Mouse (Mus musculus) common myeloid progenitor, adult 5-6 weeks (primary cell): ENCODE results near the gene Opcml. TPM values are rescaled to one million over a fixed set of nuclear protein-coding genes. Genes with fewer than 3 reads are reported as not detected.

Experiments
- ATAC-seq: replicated peaks from 2 replicates; pipeline ENCODE4 v1.8.0; 2016; ENCODE audit warnings: low read depth, mild to moderate bottlenecking, moderate TSS enrichment, inconsistent platforms; ENCODE audit not compliant: poor library complexity, severe bottlenecking
- total RNA-seq: library from RNA; stranded (forward); fragments of 200-1000, 187-1606 nt; gene quantifications from 2 replicates; pipeline ENCODE4 v1.2.3, GENCODE M21; 2017

Gene Opcml
- total RNA-seq, 1 experiment from 2014 or later, result not detected

GRCm38 (mm10) chr9:28218026-28218646 is 427.6 kb downstream of the Opcml start:
- ATAC-seq, result no peak

DNA sequence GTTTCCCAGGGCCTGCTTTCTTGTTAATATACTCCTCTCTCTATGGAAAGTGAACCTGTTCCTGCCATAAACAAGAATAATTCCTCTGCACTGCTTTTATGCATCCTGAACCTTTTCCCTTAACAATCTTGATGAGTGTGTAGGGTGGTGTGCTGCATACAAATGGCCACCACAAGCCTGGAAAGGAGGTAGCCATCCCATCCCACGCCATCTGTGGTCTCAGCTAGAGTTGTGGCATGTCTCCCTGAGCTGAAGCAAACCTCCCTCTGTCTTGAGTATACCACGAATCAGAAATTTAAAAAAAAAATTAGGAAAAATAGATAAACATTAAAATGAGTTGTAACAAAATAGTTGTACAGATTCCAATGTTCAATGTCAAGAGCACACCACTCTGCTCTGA is 432.2 kb downstream of the Opcml start:
- ATAC-seq, result no peak

DNA sequence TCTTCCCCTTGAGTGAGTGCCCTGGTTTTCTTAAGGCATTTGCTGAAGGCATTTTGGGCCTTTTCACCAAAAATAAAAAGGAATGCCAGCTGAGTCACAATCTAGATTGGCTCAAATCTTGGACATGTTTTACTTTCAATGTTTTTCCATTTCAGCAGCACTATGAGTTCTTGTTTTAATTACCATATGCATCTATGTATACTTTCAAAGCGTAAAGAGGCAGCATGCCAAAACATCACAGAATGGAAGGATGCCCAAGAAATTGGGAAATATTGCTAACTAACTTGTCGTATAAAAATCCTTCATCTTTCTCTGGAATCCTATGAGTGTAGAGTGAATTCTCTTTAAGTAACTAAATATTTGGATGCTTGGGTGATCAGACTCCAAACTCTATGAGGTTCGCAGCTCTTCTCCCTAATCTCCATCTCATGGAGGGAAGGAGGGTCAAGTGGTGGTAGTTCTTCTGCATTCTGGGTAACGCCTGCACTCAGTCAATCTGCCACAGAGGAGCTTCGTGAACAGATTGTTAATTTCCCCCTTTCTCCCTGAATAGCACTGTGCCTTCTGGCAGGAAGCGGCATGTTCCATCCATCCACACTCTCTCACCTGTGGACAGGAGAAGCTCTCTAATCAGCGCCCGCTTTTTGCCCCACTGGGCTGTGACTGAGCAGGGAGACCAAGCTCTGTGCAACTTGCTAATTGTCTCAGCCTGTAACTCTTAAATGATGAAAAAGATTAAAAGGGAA is 435.4 kb downstream of the Opcml start:
- ATAC-seq, result no peak

DNA sequence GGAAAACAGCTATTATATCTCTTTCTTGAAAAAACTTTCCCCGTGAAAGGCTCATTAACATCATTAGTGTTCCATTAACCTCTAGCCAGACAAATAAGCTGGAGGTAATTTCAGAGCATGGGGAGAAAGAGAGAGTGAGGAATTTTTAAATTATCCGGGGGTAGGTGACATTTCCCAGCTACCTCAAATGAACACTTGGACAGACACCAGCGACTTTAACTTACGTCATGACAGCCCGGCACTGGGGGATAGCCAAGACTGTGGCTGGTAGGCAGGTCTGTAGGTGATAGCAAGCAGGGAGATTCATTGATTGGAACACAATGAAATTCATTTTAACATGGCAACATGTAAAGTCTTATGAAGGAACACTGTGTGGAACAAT is 436.0 kb downstream of the Opcml start:
- ATAC-seq, result no peak

- ATAC-seq, result no peak
These were observed 447.9 kb downstream of the Opcml start for GRCm38 (mm10) chr9:28238450-28238849.

- ATAC-seq, result peak; percentile 65
These were observed 457.3 kb downstream of the Opcml start for GRCm38 (mm10) chr9:28247742-28248503.

DNA sequence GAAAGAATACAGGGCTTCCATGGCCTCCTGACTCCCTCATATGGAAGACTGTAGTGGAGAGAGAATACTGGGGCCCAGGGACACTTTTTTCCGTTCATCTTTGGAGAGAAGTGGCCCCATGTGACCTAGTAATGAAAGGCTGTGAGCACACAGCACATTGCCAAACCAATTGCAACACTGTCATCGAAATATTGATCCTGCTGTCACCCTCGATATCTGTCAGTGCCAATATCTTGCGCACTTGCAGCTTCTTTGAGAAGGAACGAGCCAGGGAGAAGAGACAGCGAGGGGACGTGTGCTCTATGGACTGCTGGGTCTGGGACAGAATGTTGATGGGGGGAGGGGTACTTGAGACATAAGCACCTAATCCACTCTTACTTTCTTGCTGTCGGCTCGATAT is 460.8 kb downstream of the Opcml start:
- ATAC-seq, result no peak

DNA sequence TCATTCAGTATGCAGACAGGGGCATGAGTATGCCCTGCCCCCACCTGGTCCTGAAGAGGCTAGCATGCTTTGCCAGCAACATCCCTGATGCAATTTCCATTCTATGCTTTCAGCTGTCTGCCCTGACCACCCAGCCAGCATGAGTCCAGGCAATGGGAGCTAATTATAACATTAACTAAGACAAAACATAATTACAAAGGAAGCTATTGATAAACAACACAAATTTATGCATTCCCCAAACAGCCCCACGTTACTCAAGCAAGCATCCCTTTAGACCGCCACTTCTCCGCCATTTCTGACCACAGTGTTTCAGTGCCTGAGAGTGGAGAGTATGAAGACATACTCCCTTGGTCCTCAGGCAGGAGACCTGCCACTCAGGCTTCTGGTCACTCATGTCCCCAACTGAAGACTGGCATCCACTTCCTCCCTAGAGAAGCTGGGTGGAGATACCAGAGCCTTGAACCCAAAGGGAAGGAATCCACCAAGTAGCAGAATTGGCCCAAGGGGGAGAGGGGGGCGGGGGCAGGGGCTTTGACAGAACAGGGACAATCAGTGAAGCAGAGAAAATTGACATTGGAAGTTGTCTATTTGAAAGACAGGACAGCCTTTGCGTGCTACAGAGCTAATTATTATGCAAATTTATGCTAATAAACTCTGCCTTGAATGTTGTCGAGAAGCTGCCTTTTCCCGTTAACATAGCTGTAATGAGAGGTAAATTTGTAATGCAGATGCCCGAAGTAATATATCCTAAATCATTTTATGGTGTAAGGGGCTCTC is 464.7 kb downstream of the Opcml start:
- no peak for ATAC-seq

GRCm38 (mm10) chr9:28255905-28256268 is 465.3 kb downstream of the Opcml start:
- no peak for ATAC-seq

DNA sequence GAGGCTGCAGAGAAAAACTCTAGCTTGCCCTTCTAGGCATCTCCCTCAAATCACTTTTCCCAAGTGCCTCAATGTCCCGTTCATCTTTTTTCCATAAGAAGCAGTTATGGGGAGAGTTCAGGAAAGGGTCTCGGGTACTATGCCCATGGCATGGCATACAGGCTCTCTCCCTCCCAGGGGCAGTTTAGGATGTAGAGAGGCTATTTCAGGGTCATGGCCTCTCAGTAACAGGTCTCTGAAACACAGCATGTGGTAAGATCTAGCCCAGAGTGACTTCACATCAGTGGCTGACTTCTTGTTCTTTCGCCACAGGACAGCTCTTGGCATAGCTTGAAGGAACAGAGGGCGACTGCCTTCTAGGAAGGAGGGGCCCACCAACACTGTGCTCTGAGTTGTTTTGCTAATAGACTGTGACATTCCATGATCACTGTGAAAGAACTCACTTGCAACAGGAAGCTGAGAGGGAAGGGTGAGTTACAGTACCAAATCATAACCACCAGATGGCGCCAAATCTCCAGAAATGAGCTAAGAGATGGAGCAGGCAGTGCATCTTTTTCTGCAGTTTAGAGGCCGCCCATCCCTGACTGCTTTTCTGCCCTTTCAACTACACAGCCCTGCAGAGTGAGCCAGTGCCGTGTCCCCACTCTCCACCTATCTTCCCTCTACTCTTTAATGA is 470.6 kb downstream of the Opcml start:
- ATAC-seq, result peak; percentile 78

- no peak for ATAC-seq
These were observed 471.4 kb downstream of the Opcml start for GRCm38 (mm10) chr9:28262021-28262420.

- ATAC-seq, result no peak
These were observed 472.3 kb downstream of the Opcml start for GRCm38 (mm10) chr9:28262896-28263295.

DNA sequence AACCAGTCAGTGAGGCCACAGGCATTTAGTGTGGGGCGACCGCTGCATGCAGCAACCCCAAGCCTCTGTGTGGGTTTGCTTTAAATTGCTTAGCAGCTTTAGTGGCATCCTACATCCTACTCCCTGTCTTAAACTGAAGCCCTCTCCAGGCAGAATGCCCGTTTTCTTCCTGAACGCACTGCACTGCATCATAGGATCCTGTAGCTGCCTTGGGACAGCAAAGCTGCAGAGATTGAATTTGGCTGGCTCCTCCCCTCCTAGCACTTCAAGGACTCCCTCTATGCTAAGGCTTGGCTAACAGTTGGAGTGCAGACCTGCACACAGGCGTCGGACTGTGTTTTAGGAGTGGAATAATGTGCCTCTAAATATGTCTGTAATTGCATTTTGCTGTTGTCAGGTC is 474.2 kb downstream of the Opcml start:
- ATAC-seq, result no peak

DNA sequence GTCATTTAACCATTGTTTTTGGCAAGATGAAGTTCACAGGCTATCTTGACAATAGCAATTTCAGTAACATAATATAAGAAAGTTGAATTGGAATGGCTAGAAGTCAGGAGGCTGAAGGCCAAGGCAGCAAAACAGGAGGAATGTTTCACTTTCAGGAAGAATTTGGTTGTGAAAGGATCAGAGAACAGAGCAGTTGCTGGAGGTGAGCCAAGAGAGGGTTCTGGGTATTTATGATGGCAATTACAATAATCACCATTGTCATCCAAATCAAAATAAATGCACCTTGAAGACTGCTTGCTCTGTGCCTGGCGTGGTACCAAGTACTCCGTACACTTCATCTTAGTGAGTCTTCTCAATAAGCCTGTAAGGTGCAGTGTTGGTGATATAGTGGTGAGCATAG is 483.2 kb downstream of the Opcml start:
- no peak for ATAC-seq

- no peak for ATAC-seq
These were observed 488.0 kb downstream of the Opcml start for GRCm38 (mm10) chr9:28278555-28278954.

- ATAC-seq, result no peak
These were observed 490.4 kb downstream of the Opcml start for GRCm38 (mm10) chr9:28281025-28281424.

DNA sequence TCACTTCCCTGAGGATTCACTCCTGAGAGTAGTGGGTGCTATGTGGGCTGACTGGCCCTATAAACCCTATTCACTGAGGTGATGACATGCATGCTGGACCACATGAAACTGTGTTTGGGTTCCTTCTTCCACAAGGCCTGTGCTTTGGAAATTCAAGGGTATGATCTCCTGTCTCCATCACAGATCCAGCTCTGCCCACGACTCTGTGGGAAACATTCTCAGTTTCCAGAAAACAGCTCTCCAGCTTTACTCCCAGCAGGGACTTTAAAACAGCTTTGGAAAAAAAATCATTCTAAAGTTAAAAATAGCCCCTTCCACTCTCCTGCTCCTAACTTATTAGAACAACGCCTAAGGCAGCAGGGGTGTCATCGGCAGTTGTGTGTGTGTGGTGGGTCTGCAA is 491.0 kb downstream of the Opcml start:
- ATAC-seq, result no peak

- ATAC-seq, result no peak
These were observed 494.4 kb downstream of the Opcml start for GRCm38 (mm10) chr9:28285016-28285415.

- ATAC-seq, result no peak
These were observed 495.8 kb downstream of the Opcml start for GRCm38 (mm10) chr9:28286384-28286783.

DNA sequence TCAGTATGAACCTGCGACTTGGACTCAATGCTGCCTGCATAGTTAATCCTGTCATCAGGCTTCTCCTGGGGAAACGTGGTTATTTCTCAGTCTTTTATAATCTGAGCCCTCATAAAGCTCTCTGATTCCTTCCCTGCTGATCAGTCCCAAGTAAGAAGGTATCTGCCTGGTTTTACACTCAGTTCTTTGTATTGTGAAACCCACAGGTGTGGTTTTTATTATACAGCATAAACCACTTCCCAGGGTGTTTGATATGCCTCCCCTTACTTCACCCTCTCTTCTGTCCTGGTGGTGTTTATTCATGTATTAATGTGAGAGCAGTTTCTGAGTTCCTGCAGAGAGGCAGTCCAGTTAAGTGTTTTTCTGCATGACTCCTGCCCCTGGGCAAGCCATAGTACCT is 496.9 kb downstream of the Opcml start:
- ATAC-seq, result no peak
